Mouse (Mus musculus) urinary bladder, postnatal 10 days (tissue): ENCODE measurements around the gene Appl2.

ENCODE experiments used
- DNase-seq: peaks from one replicate; pipeline ENCODE4 v3.0.0; 2022; ENCODE audit warnings: low spot score

The Appl2 gene

GRCm38 (mm10) chr10:83631775-83632174 is 16.8 kb downstream of the Appl2 start:
- no peak for DNase-seq

- DNase-seq: no peak
These were observed 17.6 kb downstream of the Appl2 start for GRCm38 (mm10) chr10:83630899-83631298.

- DNase-seq: no peak
These were observed 18.7 kb downstream of the Appl2 start for GRCm38 (mm10) chr10:83629878-83630277.

- no peak for DNase-seq
These were observed 19.3 kb downstream of the Appl2 start for GRCm38 (mm10) chr10:83629190-83629781.

GRCm38 (mm10) chr10:83628241-83628640 is 20.3 kb downstream of the Appl2 start:
- DNase-seq: no peak

- DNase-seq: no peak
These were observed 21.3 kb downstream of the Appl2 start for GRCm38 (mm10) chr10:83627113-83627687.

GRCm38 (mm10) chr10:83624841-83625240 is 23.7 kb downstream of the Appl2 start:
- no peak for DNase-seq

GRCm38 (mm10) chr10:83624065-83624464 is 24.5 kb downstream of the Appl2 start:
- no peak for DNase-seq

- no peak for DNase-seq
These were observed 28.0 kb downstream of the Appl2 start for GRCm38 (mm10) chr10:83620350-83621055.

GRCm38 (mm10) chr10:83618819-83619440 is 29.6 kb downstream of the Appl2 start:
- no peak for DNase-seq

- DNase-seq: no peak
These were observed 31.2 kb downstream of the Appl2 start for GRCm38 (mm10) chr10:83617366-83617765.

GRCm38 (mm10) chr10:83612648-83613215 is 35.8 kb downstream of the Appl2 start:
- no peak for DNase-seq

GRCm38 (mm10) chr10:83611863-83612262 is 36.7 kb downstream of the Appl2 start:
- DNase-seq: no peak

- DNase-seq: no peak
These were observed 38.0 kb downstream of the Appl2 start for GRCm38 (mm10) chr10:83610518-83610917.

GRCm38 (mm10) chr10:83608596-83608995 is 39.9 kb downstream of the Appl2 start:
- DNase-seq: no peak

GRCm38 (mm10) chr10:83607111-83607510 is 41.4 kb downstream of the Appl2 start:
- DNase-seq: no peak

GRCm38 (mm10) chr10:83605637-83606183 is 42.8 kb downstream of the Appl2 start:
- no peak for DNase-seq

- DNase-seq: no peak
These were observed 44.5 kb downstream of the Appl2 start for GRCm38 (mm10) chr10:83603956-83604564.

- DNase-seq: no peak
These were observed 47.9 kb downstream of the Appl2 start for GRCm38 (mm10) chr10:83600650-83601049.

- DNase-seq: no peak
These were observed 54.0 kb downstream of the Appl2 start for GRCm38 (mm10) chr10:83594526-83594925.

GRCm38 (mm10) chr10:83592616-83593015 is 55.9 kb downstream of the Appl2 start:
- no peak for DNase-seq

- DNase-seq: no peak
These were observed 57.7 kb downstream of the Appl2 start for GRCm38 (mm10) chr10:83590801-83591200.
